Mouse (Mus musculus) heart, adult 9 months (tissue): ENCODE data around the gene Nr2e3.
"Not testable (repeated sequence)": the region's sequence is repeated elsewhere in the genome, so short reads cannot be mapped to it uniquely, and the experiment has no call there.

Experiments
- DNase-seq, 2 experiments: peaks; one replicate each; pipeline ENCODE4 v3.0.0; 2022; ENCODE audit warnings: low spot score in 2 of 2

Gene Nr2e3

DNA sequence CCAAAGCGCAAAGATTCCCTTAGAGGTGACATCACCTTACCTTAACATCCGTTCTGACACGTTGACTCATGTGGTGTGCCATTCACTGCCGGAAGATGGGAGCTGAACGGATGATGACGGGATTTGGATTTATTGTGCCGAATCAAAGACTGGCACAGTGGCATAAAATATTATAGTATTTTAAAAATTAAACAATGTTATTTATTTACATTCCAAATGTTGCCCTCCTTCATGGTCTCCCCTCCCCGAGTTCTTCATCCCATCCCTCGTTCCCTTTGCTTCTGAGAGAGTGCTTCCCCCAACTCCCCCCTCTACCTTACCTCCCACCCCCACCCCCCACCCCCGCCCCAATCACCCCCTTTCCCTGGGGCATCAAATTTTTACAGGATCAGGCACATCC is at the start of gene Nr2e3:
TSS of gene Nr2e3 (minus strand) at position 101 of the 400 bp plus-strand sequence.
- DNase-seq = no peak

DNA sequence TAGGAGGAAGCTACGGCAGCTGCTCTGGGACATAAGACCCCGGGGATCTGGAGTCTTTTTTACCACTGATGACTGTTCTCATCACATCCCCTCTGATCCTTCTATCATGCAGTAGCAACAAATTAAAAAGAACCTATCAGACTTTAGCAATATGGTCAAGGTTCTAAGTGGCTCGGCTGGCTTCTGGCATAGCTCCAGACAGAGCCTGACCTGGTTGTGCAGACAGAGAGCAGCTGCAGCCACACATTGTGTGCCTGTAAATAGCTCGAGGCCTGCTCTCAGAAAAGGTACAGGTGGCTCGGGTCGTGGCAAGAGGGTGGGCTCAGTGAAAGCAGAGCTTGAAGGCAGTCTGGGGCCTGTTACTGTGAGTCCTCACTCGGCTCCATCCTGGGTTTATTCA is 48.5 kb upstream of the Nr2e3 start:
- DNase-seq = no peak

DNA sequence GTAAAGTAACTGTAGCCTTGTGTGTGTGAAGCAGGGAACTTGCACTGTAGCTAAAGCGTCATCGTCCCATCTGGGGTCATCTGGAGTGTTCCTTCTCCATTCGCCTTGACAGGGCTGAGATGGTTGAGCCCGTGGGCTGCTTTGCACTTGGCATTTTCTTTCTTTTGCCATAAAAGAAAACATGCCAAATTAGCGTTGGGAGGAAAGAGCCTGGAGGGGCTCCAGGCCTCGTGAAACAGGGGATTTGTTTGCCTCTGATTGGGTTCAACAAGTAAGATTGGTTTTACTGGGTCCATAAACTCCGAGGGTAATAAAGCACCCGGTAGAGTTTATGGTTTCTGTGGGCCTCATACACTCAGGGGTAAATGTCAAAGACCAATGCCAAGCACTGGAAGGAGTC is 41.9 kb upstream of the Nr2e3 start:
- DNase-seq = no peak

DNA sequence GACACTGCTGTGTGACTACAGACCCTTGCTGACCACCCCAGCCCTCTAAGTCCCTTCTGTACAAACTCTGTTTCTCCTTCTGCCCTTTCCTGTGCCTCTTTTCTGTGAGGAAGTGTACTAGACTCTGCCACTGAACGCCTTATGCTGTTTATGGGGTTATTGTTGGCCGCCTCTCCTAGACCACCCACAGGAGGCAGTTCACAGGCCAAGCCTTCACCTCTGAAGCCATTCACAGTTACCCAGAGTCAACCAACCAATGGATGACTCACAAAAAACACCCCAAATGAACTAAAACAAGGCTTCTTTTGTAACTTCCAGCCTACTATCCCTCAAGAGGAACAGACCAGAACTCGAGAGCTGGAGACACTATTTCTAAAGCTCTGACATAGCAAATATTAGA is 41.0 kb upstream of the Nr2e3 start:
- DNase-seq = no peak

DNA sequence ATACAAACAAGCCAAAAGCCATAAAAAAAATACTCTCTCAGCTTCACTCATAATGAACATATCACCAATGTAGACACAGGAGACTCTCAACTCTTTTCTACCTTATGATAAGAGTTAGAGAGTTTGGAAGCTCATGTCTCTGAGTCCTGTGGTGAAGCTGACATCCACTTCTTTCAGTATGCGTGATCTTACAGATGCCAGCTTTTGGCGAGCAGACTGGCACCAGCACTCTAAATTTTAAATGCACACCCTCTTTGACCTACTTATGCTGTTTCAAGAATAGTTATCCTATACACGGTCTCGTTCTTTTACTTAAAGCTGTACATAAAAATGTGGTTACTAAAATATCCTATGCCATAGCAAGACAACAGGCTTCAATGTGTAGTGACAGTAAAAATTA is 37.3 kb upstream of the Nr2e3 start:
- DNase-seq = no peak

DNA sequence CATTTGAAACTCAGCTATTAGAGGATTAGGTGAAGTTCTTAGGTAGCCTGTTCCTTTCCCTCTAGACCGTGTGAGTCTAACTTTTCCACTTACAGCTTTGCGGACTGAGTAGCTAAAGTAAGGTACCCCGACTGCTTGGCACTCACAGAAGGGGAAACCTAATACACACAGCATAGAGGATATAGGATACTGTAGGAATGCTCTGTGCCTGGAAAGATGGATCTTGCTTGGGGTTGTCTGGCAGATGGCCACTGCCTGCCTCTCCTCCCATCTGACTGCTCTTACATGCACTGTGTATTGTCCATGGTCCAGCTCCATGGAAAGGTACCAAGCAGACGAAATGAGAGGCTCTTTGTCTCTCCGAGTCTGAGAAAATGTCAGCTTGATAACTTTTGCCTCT is 30.9 kb upstream of the Nr2e3 start:
- DNase-seq = no peak

DNA sequence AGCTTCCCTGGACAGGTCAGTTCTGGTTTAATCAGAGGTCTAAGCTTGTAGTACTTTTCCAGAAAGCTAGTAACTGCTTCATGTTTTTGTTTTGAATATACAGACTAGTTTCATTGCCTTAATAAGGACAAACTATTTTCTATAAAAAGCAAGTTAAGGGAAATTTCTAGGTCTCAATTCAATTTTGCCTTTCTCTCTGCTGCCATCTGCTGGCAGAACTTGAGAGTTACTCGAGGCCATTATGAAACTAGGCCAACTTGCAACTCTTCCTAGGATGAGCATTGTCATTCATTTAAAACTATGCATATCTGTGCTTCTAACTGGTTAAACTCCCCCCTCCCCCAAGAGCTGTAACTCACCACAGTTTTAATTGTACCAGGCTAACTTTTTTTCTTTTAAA is 29.4 kb upstream of the Nr2e3 start:
- peak in 1 of 2 experiments; percentile 19 for DNase-seq

DNA sequence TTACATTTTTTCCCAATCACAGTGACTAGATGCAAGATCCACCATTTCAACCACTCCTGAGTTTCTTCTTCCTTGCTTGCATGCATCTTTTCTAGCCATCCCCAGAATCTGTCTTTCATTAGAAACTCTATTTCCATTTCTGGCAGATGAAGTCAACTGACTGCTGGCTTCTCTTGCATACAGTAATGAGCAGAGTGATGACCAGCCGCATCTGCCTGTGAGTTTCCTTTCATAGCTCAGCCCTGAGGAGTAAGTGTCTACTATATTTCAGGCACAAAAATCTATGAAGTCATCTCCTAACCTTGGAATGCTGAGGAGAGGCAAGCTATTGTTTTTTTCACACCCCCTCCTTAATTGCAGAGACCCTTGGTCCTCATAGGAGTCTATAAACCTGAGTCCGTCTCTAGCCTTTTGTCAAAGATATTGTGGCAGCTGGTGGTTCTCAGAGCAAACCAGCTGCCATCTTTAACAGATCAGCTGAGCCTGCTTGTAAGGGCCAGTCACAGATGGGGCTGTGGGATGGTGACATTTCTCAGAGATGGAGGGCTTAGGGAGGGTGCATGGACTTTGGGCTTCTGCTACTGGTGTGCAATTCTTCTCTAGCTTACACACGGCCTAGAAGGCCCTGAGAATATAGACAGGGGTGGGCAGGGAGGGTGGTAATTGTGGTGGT is 25.6 kb upstream of the Nr2e3 start:
- no peak for DNase-seq

DNA sequence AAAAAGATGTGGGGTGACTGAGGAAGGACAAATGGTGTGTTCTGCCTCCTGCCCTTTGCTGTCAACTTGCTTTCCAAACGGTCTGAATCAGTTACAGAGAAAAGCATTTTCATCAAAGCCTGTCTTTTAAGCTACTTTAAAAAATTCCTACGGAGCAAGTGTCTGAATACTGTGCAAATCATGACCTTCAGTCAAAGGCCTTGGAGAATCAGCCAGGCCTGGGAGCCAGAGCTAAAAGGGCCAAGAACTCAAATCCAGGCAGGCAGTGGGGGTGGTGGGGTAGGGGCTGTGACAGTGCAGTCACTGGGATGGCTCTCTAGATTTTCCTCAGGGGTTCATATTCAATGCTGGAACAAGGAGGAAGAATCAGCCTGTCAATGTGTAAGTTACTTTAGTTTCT is 20.7 kb upstream of the Nr2e3 start:
- no peak for DNase-seq

DNA sequence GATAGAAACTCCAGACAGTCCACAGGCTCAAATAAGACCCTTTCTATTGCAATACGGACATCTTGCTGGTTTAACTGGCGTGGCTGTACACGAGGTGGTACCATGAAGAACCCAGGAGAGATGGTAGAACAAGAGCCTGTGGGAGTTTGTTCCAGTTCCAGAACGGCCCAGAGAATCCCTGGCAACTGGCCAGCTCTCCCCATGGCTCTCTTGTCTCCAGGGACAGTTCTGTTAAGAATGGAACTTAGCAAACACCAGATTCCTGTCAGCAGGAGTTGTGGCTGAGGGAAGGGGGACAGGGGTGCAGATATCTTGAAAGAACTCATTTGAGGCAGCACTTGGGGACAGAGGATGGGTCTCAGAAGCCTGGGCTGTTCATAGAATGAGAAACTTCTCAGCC is 10.8 kb upstream of the Nr2e3 start:
- no peak for DNase-seq

DNA sequence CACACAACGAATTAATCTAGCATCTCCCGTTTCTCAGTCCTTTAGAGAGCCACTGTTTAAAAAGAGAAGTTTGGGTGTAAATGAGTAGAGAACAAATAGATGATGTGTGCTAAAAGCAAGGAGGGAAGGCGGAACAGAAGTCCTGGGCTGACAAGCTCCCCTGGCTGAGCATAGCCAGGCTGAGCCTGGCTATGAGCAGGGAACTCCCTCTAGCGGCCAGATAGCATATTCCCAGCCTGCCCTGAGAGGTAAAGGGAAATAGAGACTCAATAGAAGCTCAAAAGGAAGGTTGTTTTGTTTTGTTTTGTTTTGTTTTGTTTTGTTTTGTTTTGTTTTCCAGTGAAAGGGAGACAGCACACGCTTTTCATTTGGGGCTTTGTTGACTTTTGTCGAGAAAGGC is 8.9 kb upstream of the Nr2e3 start:
- peak; percentile 12 to 30 for DNase-seq

DNA sequence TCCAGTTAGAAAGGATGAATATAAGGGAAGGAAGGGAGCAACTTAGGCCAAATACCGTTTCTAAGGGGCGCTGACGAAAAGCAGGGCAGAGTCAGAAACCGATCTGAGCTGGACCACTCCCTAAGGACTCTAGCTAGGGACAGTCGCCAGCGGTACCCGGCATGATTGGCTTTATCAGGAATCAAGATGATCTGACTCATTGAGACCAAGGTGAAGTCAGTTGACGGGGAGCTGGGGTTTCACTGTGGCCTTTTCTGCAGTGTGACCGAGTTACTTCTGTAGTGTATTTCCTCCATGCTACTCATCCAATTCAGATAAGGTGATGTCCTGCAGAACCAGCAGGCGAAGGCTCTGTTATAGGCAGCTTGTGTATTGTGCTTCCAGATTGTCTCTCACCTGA is 4.6 kb upstream of the Nr2e3 start:
- DNase-seq = no peak

DNA sequence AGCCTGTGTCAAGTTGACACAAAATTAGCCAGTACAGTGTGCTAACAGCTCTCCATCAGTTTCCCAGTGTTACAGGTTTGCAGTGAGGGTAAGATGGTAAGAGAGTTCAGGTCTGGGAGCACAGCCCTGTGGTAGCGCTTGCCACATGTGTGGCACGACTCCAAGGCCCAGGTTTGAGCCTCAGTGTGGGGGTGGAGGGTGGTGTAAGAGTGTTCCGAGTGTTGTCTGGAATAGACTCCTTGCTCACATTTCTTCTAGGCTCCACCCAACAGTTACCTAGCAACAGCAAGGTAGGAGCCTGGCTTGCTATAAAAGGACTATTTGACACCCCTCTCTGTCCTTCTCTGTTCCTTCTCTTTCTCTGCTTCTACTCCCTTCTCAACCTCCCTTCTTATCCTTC is 3.9 kb upstream of the Nr2e3 start:
- DNase-seq = no peak

DNA sequence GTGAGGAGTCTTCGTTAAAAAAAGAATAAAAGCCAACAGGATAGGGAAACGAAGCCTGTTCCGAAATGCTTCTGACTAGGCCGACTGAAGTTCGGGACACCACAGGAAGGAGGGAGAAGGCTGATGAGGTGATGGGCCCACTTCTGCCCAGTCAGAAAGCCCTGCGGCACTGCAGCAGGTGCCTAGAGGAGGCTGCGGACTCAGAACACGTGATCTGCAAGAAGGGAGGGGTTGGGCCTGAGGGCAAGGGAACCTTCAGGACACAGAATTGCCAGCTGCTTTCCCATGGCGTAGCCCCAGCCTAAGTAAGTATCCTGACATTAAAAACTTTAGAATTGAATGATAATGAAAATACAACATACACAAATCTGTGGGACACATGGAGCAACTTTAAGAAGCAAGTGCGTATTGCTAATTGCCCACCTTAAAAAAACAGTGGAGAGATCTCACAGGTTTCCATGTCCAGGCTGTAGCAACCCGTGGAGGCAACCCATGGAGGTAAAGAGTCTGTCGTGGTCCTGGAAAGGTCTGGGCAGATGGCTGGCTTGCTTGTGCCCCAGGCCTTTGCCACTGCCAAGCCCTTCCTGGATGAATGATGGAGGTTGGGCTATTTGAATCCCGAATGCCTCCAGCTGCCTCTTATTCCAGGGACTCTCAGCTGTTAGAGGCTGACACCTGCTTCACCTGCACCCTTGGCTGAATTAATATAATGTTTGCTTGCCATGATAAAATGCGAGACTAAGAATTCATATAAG is 919 bp upstream of the Nr2e3 start:
- DNase-seq = no peak

DNA sequence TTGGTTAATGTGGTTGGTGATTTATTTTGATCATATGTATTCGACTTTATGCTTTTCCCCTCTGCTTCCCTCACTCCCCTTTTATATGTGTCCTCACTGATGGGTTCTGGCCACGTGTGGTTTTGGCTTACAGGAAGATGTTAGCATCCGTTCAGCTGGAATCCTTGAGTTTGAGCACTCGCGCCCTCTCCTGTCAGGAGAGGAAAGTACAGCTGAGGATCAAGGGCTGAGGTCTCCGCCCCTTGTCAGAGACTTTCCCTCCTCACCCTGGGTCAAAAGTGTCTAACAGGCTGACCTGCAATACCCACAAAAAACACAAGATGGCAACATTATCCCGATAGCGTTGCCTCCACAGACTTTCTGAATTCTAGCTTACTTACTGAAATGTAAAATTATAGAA is 1.2 kb downstream of the Nr2e3 start:
- peak; percentile 63 to 77 for DNase-seq

DNA sequence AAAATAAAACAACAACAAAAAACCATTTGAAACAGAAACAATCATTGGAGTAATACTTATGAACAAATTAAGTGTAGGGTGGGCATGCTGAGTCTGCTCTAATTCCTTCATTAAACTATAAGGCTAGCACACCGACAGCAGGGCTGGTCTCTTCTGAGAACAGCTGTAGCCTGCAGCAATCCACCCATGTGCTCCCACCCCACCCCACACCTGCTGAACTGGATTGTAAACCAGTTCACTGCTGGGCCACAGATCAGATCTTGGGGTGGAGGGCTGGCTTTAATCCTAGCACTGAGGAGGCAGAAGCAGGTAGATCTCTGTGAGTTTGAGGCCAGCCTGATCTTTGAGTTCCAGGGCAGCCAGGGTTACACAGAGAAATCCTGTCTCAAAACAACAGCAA is 2.3 kb downstream of the Nr2e3 start:
- DNase-seq = not testable (repeated sequence)

DNA sequence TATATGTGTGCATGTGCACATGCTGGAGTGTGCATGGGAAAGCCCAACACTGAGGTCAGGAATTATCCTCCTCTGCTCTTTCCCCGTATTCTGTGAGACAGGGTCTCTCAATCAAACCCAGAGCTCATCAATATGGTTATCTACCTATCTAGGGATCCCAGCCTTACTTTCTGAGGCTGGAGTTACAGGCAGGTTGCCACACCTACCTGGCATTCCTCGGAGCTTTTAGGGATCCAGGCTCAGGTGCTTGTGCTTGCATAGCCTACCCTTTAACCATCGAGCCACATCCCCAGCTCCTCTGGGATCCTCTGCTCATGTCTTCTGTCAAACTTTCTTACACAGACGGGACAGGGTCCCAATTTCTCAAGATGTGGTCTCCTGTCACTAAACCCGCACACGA is 4.0 kb downstream of the Nr2e3 start:
- DNase-seq = no peak

DNA sequence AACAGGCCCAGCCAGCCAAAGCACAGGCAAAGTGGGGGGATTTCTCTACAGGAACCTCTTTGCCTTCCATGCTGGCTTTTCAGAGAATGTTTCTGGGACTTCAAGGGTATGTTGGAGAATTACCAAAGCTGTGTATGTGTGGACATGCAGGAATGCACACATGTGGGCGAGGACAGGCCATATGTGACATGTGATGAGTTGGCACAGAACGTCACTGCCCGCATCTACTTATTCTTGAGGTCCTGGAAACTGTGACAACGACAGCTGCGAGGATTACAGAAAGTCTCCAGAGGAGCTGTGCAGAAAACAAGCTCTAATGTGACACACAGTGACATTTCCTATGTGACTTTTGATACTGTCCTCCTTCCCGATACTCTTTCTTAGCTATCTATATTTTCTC is 4.8 kb downstream of the Nr2e3 start:
- no peak for DNase-seq

DNA sequence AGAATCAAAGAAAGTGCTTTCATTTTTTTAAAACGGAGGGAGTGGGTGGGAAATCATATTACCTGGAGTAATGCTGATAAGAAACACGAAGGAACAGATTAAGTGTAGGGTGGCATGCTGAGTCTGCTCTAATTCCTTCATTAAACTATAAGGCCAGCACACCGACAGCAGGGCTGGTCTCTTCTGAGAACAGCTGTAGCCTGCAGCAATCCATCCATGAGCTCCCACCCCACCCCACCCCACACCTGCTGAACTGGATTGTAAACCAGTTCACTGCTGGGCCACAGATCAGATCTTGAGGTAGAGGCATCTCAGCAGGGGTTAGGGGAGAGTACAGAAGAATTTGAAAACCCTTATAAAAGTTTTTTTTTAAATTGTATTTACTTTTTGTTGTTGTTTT is 5.3 kb downstream of the Nr2e3 start:
- DNase-seq = no peak

DNA sequence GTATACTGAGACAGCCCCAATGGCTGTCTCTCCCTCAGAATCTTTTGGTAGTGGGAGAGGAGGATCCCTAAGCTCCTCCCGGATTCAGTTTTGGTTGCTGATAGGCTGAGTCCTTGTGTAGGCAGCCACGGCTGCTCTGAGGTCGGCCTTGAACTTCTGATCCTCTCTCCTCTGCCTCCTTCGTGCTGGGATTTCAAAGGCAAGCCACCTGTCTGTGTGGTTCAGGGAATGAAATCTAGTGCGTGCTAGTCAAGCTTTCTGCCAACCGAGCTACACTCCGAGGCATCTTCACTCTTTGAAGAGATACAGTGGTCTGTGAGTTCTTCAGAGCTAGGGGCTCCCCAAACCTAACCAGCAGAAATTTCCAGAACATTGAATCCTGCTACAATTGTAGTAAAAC is 6.9 kb downstream of the Nr2e3 start:
- DNase-seq = no peak

DNA sequence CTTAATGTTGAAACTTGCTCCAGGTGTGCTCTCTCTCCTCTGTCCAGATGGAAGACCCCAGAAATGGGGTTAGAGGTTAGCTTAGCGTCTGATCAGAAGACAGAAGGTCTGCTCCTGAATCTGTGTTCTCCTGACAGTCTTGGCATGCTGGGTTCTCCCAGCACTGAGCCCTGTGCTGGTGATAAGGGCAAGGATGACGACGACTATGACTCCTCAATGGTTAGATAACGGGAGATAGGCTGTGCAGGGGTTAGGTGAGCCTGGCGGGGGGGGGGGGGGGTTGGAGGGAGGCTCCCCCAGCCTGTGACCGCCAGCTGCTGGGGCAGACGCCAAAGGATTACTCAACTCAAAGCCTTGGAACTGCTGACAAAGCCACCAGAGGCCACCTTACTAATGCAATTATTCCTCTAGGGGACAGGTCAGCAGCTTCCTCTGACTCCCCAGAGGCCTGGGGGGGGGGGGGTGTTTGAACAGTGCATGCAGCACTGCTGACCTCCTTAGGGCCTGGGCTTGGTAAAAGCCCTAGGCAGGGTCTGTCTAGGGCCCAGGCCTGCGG is 7.9 kb downstream of the Nr2e3 start:
- no peak for DNase-seq

DNA sequence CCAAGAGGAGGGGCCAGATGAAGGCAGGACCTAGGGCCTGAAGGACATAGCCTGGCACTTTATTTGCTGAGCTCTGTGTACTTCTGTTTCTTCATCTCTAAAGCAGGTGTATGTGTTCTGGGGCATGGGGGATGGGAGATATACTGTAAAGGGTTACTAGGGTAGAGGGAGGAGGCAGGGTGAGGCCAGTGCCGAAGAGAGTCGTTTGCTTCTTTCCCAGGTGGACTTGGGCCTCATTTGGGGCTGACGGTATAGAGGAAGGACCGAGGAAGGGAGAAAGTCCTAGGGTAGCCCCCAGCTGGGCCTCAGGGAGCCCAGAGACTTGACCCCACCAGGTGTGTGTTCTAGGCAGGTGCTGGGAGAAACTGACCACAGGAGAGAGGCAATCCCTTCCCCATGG is 8.5 kb downstream of the Nr2e3 start:
- DNase-seq = no peak

DNA sequence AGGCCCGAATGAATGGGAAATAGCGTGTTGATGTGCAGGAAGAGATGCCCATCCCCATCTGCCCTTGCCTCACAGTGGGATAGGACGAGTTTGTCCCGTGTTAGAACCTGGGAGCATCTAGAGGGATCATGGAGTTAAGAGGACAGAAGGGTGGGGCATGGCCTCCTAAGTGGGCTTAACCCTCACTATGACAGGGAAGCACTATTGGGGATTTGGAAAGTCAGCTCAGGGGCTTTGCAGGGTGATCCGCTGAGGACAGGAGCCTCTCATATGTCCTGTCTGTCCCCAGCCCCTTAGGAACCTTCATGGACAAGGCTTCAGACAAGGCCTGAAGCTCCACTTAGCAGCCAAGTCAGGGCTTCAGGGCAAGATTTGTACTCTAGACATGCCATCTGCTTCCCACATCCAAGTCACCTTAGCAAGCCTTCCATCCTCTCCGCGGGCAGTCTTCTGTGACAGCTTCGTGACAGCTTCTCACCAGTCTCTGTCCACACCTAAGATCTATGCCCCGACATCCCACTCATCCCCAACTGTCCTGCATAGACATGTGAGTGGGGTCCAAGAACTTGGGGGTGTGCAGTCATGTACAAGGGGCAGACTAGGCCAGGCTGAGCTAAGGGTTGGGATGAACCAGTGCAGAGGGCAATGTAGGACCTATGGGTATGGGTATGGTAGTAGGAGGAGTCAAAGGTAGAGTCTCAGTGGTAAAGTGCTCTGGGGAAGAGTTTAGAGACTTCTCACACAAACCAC is 9.3 kb downstream of the Nr2e3 start:
- DNase-seq = no peak
